Mouse (Mus musculus): Measurements from ENCODE around the gene Stat5b.

The Stat5b gene

DNA sequence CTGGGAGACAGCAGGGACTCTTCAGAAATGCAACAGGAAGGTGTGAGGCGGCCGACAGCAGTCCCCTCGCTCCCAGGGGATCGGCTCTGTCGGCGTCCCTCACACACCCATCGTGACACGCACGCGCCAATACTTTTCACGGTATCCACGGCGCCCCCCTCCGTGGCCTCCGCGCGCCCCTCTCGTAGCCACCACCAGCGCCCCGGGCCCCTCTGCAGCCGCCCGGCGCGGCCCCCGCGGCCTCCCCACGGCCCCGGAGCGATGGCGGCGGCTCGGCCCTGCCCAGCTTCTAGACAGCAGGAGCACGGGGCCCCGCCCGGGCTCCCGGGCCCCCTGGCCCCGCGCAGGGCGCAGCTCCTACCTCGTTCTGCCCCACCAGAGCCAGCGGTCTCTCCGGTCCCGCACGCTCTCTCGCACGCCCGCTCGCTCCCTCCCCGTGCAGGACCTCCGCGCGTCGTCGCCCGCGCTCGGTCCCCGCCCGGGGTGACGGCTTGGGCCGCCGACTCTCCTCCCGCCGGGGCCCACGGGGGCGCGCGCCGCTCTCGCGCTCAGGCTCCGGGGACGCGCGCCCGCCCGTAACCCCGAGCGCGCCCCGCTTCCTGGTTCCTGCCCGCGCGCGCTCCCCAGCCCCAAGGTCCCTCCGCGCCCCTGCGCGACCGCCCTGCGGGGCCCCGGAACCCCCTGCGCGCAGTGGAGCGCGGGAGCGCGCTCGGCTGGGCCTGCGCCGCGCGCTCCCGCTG, at the start of gene Stat5b:
Stat5b (minus strand) TSS at position 687 of the 740 bp plus-strand sequence.
- DNase-seq (ENCODE audit: extremely low read depth, low read depth, low spot score), result no peak

GRCm38 (mm10) chr11:100898441-100899199, 48.1 kb upstream of the Stat5b start:
- DNase-seq (ENCODE audit: extremely low read depth, low read depth, low spot score), result no peak

DNA sequence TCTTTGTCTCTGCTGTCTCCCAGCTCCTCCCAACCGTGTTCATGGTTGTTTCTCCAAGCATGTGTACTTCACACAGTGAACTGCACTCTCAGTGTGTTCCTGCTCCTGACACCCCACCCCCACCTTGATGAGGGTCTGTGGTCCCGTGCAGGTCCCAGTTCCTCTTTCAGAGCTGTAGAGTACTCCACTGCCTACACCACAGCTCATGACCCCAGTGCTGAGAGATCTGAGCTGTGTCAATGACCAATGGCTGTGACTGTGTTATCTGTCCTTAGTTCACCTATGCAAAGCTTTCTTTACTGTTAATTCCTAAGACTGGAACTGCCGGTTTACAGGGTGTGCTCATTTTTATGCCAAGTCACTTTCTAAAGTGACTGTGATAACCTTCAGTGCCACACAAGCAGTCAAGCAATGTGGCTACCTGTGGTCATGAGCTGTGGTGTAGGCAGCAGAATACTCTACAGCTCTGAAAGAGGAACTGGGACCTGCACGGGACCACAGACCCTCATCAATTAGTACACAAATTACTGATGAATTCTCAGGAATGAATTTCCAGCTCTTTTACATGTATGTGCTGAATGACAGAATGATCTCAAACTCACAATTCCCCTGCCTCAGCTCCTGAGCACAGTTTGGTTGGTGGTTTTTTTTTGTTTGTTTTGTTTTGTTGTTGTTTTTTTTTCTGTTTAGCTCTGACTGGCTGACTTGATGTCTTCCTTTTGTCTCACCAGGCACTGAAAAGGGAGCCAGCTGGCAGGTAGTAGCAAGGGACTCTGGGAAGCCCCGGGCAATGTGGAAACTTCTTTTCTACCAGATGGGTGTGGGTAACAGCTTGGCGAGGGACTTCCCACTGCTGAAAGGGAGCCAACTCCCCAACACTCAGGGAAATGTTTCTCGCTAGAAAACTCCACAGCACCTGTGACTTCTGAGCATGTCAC, 47.0 kb upstream of the Stat5b start:
- no peak for DNase-seq (ENCODE audit: extremely low read depth, low read depth, low spot score)

- no peak for DNase-seq (ENCODE audit: extremely low read depth, low read depth, low spot score)
These were observed 45.6 kb upstream of the Stat5b start for GRCm38 (mm10) chr11:100896078-100896477.

DNA sequence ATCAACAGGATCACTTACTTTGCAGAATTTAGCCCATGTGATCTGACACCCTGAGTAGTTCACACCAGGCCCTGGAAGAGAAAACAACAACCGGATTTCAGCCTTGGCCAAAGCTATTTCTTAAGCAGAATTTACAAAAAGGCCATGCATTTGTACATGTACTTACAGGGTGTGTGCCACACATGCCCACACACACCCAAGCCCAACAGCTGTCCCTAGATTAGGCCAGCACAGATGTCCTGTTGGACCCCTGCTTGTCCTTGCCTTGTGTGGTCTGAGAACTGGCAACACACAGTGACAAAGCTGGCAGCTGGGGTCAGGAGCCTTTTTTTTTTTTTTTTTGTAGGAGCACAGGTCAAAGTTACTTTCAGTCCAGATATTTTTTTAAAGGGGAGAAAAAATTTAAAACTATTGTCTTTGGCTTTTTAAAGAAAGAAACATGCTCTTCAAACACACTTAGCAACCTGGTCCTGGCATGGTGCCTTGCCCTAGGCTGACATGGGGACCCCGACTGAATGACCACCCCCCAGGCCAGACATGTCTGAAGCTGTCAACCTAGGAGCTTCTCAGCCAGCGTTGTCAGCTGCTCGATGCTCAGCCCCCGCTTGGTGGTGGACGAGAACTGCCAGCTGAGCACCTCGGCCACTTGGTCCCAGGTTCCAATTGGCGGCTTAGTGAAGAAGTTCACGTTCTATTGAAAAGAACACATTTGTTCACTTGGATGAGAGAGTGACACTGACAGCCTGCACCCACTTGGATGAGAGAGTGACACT, 43.8 kb upstream of the Stat5b start:
- DNase-seq (ENCODE audit: extremely low read depth, low read depth, low spot score), result no peak

GRCm38 (mm10) chr11:100893482-100893881, 43.0 kb upstream of the Stat5b start:
- DNase-seq (ENCODE audit: extremely low read depth, low read depth, low spot score), result peak; percentile 82

DNA sequence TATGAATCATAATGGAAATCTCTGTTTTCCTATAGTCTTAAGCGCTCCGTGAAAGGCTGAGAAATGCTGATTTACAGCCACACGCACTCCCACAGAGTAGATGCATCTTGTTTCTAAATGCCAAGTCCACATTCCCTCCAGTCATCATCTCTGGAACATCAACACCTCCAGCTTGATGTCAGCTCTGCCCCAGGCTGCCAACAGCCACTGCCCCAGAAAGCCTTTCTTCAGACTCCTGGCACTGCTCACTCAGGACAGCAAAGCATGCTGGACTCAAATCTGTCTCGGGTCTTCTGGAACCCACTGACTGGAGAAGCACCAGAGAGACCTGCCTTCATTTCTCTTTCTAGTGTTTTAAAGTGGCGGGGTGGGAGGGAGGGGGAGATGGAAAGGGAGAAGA, 41.9 kb upstream of the Stat5b start:
- no peak for DNase-seq (ENCODE audit: extremely low read depth, low read depth, low spot score)

DNA sequence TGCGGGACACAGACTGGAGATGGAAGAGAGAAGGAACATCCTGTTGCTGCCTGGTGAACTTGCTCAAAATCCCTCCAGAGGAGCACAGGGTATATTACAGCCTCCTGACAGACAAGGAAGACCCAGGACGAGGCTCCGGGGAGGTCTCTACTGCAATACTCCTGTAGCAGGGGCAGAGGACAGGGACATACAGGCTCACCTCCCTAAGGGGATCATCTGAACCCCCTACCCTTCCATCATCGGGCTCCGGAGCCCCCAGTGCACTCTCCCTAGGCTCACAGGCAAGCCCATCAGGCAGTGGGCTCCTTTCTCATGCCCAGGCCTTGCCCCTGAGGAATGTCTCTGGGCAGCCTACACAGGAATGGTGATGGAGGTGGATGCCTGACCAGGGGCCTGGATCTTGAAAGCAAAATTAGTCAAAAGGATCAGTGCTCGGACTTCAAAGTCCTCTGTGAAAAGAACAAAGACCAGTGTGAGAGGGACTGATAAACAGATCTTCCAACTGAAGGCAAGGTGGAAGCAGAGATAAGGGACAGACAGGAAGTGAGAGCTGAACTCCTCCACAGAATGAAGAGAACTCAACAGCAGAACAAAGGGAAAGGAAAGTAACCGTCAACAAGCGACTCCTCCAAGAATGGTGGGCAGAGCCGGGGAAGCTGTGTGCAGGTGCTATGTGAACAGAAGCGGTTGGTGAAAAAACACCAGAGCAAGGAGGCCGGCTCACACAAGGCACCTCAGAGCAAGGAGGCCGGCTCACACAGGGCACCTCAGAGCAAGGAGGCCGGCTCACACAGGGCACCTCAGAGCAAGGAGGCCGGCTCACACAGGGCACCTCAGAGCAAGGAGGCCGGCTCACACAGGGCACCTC, 41.0 kb upstream of the Stat5b start:
- DNase-seq (ENCODE audit: extremely low read depth, low read depth, low spot score), result no peak

GRCm38 (mm10) chr11:100890481-100890880, 40.0 kb upstream of the Stat5b start:
- peak; percentile 56 for DNase-seq (ENCODE audit: extremely low read depth, low read depth, low spot score)

GRCm38 (mm10) chr11:100888348-100888820, 37.9 kb upstream of the Stat5b start:
- DNase-seq (ENCODE audit: extremely low read depth, low read depth, low spot score), result no peak

GRCm38 (mm10) chr11:100887764-100888163, 37.2 kb upstream of the Stat5b start:
- DNase-seq (ENCODE audit: extremely low read depth, low read depth, low spot score), result no peak

DNA sequence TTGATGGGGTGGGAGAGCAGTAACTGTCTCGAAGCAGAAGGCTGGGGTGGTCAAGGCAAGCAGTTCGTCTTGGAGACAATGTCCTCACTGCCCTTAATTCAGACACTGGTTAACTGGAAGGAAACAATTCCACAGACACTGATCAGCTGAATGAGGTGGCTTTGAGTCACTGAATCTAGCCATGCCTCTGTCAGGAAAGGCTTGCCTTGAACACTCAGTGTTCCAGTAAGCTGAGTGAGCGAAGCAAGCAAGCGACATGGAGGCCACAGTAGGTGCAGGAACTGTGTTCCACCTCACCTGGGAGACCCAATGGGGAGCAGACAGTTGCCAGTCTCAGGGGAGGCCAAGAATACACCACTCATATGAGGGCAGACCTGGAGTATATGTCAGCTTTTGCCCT, 36.7 kb upstream of the Stat5b start:
- DNase-seq (ENCODE audit: extremely low read depth, low read depth, low spot score), result no peak

DNA sequence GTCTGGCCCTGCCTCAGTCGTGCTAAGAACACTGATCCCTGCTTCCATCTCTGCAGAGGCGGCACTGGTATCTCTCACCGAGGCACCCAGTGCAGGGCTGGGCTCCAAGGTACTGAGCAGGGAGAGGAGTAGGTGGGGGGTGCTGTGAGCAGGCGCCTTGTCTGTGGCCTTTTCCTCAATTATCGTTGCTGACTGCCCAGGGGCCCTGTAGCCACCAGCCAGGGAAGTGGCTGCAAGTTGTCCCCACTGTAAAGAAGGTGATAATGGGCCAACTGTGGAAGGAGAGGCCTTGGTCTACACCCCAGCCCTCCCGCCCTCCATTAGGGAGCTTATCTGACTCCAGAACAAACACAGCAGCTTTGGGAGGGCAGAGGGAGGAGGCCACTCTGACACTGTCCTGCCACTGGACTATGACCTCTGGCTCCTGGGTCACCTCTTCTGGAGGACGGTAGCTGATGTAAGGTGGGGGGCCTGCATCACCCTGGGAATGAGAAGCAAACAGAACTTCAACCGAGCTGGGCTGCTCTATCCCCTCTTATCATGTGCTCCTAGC, 35.7 kb upstream of the Stat5b start:
- DNase-seq (ENCODE audit: extremely low read depth, low read depth, low spot score), result no peak

GRCm38 (mm10) chr11:100885472-100885871, 34.9 kb upstream of the Stat5b start:
- no peak for DNase-seq (ENCODE audit: extremely low read depth, low read depth, low spot score)

- no peak for DNase-seq (ENCODE audit: extremely low read depth, low read depth, low spot score)
These were observed 33.1 kb upstream of the Stat5b start for GRCm38 (mm10) chr11:100883640-100884039.

DNA sequence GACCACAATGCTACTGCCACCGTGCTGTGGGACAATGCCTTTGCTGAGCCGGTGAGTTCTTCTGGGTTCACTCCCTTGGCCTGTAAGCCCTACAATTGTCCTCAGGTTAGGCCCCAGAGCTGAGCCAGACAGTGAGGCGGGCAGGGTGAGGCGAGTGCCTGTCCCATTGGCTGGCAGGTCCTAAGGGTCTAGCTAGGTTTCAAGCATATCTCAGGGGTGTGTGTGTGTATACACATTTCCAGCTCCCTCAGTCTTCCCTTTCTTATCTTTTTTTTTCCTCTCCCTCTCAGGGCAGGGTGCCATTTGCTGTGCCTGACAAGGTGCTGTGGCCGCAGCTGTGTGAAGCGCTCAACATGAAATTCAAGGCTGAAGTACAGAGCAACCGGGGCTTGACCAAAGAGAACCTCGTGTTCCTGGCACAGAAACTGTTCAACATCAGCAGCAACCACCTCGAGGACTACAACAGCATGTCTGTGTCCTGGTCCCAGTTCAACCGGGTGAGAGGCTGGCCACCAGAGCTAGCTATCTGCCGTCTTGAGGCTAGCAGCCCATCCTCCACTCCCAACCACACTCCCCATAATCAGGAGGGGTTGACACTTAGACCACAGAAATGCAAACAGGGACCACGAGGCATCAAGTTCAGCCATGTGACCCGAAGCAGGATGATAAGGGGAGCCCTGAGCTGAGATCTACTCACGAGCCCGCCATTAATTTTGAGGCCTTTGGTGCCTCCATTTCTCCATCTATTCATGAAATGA, 29.0 kb upstream of the Stat5b start:
- no peak for DNase-seq (ENCODE audit: extremely low read depth, low read depth, low spot score)

- DNase-seq (ENCODE audit: extremely low read depth, low read depth, low spot score), result no peak
These were observed 25.2 kb upstream of the Stat5b start for GRCm38 (mm10) chr11:100875761-100876160.

DNA sequence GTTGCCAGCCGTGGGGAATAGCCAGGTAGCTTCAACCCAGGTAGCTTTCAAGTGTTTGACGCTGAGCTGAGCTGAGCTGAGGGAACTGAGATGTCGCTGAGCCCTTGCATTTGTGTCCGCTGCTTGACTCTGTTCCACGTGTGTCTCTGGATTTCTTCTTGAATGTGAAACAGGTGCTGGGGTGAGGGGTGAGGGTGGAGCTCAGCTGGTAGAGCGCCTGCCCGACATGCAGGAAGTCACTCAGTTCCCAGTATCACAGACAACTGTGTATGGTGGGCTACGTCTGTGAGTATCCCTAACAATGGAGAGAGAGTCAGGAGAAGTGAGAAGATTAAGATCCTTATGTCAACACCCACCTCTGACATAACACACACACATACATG, 20.4 kb upstream of the Stat5b start:
- no peak for DNase-seq (ENCODE audit: extremely low read depth, low read depth, low spot score)

Measured in fat pad, adult 2 months (tissue).